Mouse (Mus musculus) ES-Bruce4 (cell line): ENCODE measurements around the gene Nme9.

Source experiments
- CTCF ChIP-seq: IDR thresholded peaks from one replicate; pipeline ENCODE4 v1.8.1; 2011; ENCODE audit warnings: low read depth, low read length
- EP300 ChIP-seq: IDR thresholded peaks from 2 replicates; pipeline ENCODE4 v1.6.1; 2011; ENCODE audit warnings: low read depth, low read length; ENCODE audit not compliant: insufficient read depth

DNA sequence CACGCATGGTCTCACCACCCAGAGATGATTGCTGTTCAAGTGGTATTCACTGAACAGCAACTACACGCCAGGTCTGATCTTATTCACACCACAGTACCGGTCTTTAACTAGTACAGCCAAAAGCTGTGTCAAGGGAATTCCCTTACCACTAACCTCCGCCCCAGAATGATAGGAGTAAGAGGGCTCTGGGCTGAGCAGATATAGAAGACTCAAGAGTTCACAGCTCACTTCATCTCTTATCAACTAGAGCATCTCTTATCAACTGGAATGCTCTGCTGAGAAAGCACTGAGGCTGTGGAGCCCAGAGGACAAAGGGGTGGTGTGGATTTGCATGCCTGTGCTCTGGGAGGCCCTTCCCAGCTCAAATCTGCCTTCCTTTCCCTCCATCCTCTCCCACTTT is 39.5 kb upstream of the Nme9 start:
- no peak for TF ChIP-seq CTCF
- TF ChIP-seq EP300, result no peak
